Mouse (Mus musculus): ENCODE data around the gene Trpc1. TPM values are rescaled to one million over a fixed set of nuclear protein-coding genes. Genes with fewer than 3 reads are reported as not detected.

Trpc1 gene
- polyA plus RNA-seq, 1 experiment: 2.5 TPM

- H3K36me3 ChIP-seq (ENCODE audit: control insufficient read depth, insufficient read depth, low read length): no peaks in the 10 kb centered on the region
- TF ChIP-seq CTCF (IDR thresholded peaks at IDR 0.05; ENCODE audit: control insufficient read depth, insufficient read depth, insufficient replicate concordance, low read depth, low read length): peak; percentile 69
- no peak for TF ChIP-seq POLR2A (IDR thresholded peaks at IDR 0.05; ENCODE audit: control insufficient read depth, low read depth, low read length)
- no peaks in the 10 kb centered on the region for H3K27me3 ChIP-seq (ENCODE audit: control insufficient read depth, insufficient read depth, low read length)
- H3K27ac ChIP-seq (ENCODE audit: control insufficient read depth, insufficient read depth, low read depth, low read length): no peak overlapping the region
- no peaks in the 10 kb centered on the region; the same call in 1 of the 2 replicates for H3K4me1 ChIP-seq (ENCODE audit: control insufficient read depth, insufficient read depth, low read length)
- H3K4me3 ChIP-seq (ENCODE audit: control insufficient read depth, low read depth, low read length): no peak overlapping the region
Observed at GRCm38 (mm10) chr9:95688064-95688463, 62.1 kb downstream of the Trpc1 start.

- TF ChIP-seq POLR2A (IDR thresholded peaks at IDR 0.05; ENCODE audit: control insufficient read depth, low read depth, low read length): no peak
- no peak for TF ChIP-seq CTCF (IDR thresholded peaks at IDR 0.05; ENCODE audit: control insufficient read depth, insufficient read depth, insufficient replicate concordance, low read depth, low read length)
- no peak overlapping the region for H3K27ac ChIP-seq (ENCODE audit: control insufficient read depth, insufficient read depth, low read depth, low read length)
- H3K4me3 ChIP-seq (ENCODE audit: control insufficient read depth, low read depth, low read length): no peak overlapping the region
- no peaks in the 10 kb centered on the region for H3K27me3 ChIP-seq (ENCODE audit: control insufficient read depth, insufficient read depth, low read length)
- H3K4me1 ChIP-seq (ENCODE audit: control insufficient read depth, insufficient read depth, low read length): no peaks in the 10 kb centered on the region; the same call in 1 of the 2 replicates
- no peaks in the 10 kb centered on the region for H3K36me3 ChIP-seq (ENCODE audit: control insufficient read depth, insufficient read depth, low read length)
Observed at GRCm38 (mm10) chr9:95685660-95686440, 64.3 kb downstream of the Trpc1 start.

- Histone ChIP-seq H3K27me3 (ENCODE audit: control insufficient read depth, insufficient read depth, low read length) (no peaks in the 10 kb centered on the region), H3K4me1 (ENCODE audit: control insufficient read depth, insufficient read depth, low read length) (no peaks in the 10 kb centered on the region), H3K36me3 (ENCODE audit: control insufficient read depth, insufficient read depth, low read length) (no peaks in the 10 kb centered on the region), H3K27ac (ENCODE audit: control insufficient read depth, insufficient read depth, low read depth, low read length) (no peak overlapping the region), H3K4me3 (ENCODE audit: control insufficient read depth, low read depth, low read length) (no peak overlapping the region)
- TF ChIP-seq CTCF (IDR thresholded peaks at IDR 0.05; ENCODE audit: control insufficient read depth, insufficient read depth, insufficient replicate concordance, low read depth, low read length): no peak
Observed at GRCm38 (mm10) chr9:95680691-95681090, 69.5 kb downstream of the Trpc1 start.

- TF ChIP-seq POLR2A (IDR thresholded peaks at IDR 0.05; ENCODE audit: control insufficient read depth, low read depth, low read length) (no peak), CTCF (IDR thresholded peaks at IDR 0.05; ENCODE audit: control insufficient read depth, insufficient read depth, insufficient replicate concordance, low read depth, low read length) (no peak)
- Histone ChIP-seq H3K27ac (ENCODE audit: control insufficient read depth, insufficient read depth, low read depth, low read length) (no peak overlapping the region), H3K4me3 (ENCODE audit: control insufficient read depth, low read depth, low read length) (no peak overlapping the region), H3K27me3 (ENCODE audit: control insufficient read depth, insufficient read depth, low read length) (no peaks in the 10 kb centered on the region), H3K4me1 (ENCODE audit: control insufficient read depth, insufficient read depth, low read length) (no peaks in the 10 kb centered on the region), H3K36me3 (ENCODE audit: control insufficient read depth, insufficient read depth, low read length) (no peaks in the 10 kb centered on the region)
Observed at GRCm38 (mm10) chr9:95679966-95680365, 70.2 kb downstream of the Trpc1 start.

- H3K4me3 ChIP-seq (ENCODE audit: control insufficient read depth, low read depth, low read length): no peak overlapping the region
- no peak for TF ChIP-seq POLR2A (IDR thresholded peaks at IDR 0.05; ENCODE audit: control insufficient read depth, low read depth, low read length)
- TF ChIP-seq CTCF (IDR thresholded peaks at IDR 0.05; ENCODE audit: control insufficient read depth, insufficient read depth, insufficient replicate concordance, low read depth, low read length): no peak
- no peaks in the 10 kb centered on the region for H3K4me1 ChIP-seq (ENCODE audit: control insufficient read depth, insufficient read depth, low read length)
- H3K27me3 ChIP-seq (ENCODE audit: control insufficient read depth, insufficient read depth, low read length): no peaks in the 10 kb centered on the region
- H3K36me3 ChIP-seq (ENCODE audit: control insufficient read depth, insufficient read depth, low read length): no peaks in the 10 kb centered on the region
- H3K27ac ChIP-seq (ENCODE audit: control insufficient read depth, insufficient read depth, low read depth, low read length): no peak overlapping the region
Observed at GRCm38 (mm10) chr9:95676021-95676420, 74.2 kb downstream of the Trpc1 start.

- Histone ChIP-seq H3K27ac (ENCODE audit: control insufficient read depth, insufficient read depth, low read depth, low read length) (no peak overlapping the region), H3K27me3 (ENCODE audit: control insufficient read depth, insufficient read depth, low read length) (no peaks in the 10 kb centered on the region), H3K4me1 (ENCODE audit: control insufficient read depth, insufficient read depth, low read length) (no peaks in the 10 kb centered on the region; the same call in 1 of the 2 replicates), H3K4me3 (ENCODE audit: control insufficient read depth, low read depth, low read length) (no peak overlapping the region), H3K36me3 (ENCODE audit: control insufficient read depth, insufficient read depth, low read length) (no peaks in the 10 kb centered on the region)
- TF ChIP-seq POLR2A (IDR thresholded peaks at IDR 0.05; ENCODE audit: control insufficient read depth, low read depth, low read length) (no peak), CTCF (IDR thresholded peaks at IDR 0.05; ENCODE audit: control insufficient read depth, insufficient read depth, insufficient replicate concordance, low read depth, low read length) (no peak)
Observed at GRCm38 (mm10) chr9:95675064-95675699, 75.0 kb downstream of the Trpc1 start.

- no peaks in the 10 kb centered on the region for H3K27me3 ChIP-seq (ENCODE audit: control insufficient read depth, insufficient read depth, low read length)
- TF ChIP-seq POLR2A (IDR thresholded peaks at IDR 0.05; ENCODE audit: control insufficient read depth, low read depth, low read length) (no peak), CTCF (IDR thresholded peaks at IDR 0.05; ENCODE audit: control insufficient read depth, insufficient read depth, insufficient replicate concordance, low read depth, low read length) (peak; percentile 77; the same call in 1 of the 2 replicates)
- peaks cover 2% of the 10 kb centered on the region for H3K4me1 ChIP-seq (ENCODE audit: control insufficient read depth, insufficient read depth, low read length)
- no peak overlapping the region for H3K4me3 ChIP-seq (ENCODE audit: control insufficient read depth, low read depth, low read length)
- no peak overlapping the region for H3K27ac ChIP-seq (ENCODE audit: control insufficient read depth, insufficient read depth, low read depth, low read length)
- no peaks in the 10 kb centered on the region for H3K36me3 ChIP-seq (ENCODE audit: control insufficient read depth, insufficient read depth, low read length)
Observed at GRCm38 (mm10) chr9:95672760-95673159, 77.4 kb downstream of the Trpc1 start.

All from testis, adult 2 months (tissue).